Mouse (Mus musculus): ENCODE measurements at regions not wholly inside any gene's neighbourhood (a gene's known extent, or its start where the extent isn't known, plus 50 kb on each side); places are given as distances from the start of the nearest gene placed in this dataset.

- ATAC-seq (ENCODE audit: extremely low read depth, insufficient number of reproducible peaks, low FRiP score, poor library complexity, severe bottlenecking) (peak; percentile 69), DNase-seq (ENCODE audit: low spot score) (no peak)
- TF ChIP-seq GATA2 (IDR thresholded peaks at IDR 0.05; ENCODE audit: borderline replicate concordance, low read depth, low read length) (no peak), CTCF (IDR thresholded peaks at IDR 0.05; ENCODE audit: low read depth, low read length) (no peak), GATA1 (IDR thresholded peaks at IDR 0.05; ENCODE audit: borderline replicate concordance, low read length) (no peak), TAL1 (conservative IDR thresholded peaks at IDR 0.05; ENCODE audit: low read depth, low read length) (no peak), POLR2AphosphoS5 (IDR thresholded peaks at IDR 0.05; ENCODE audit: insufficient replicate concordance, low read depth, low read length) (no peak)
- H3K9me3 ChIP-seq (replicated peaks) = no peaks in the 10 kb centered on the region
- H3K4me1 ChIP-seq (ENCODE audit: insufficient read depth, low read depth, low read length) = no peaks in the 10 kb centered on the region
- H3K4me3 ChIP-seq (ENCODE audit: low read depth, low read length) = no peak overlapping the region
- no peaks in the 10 kb centered on the region for H3K36me3 ChIP-seq (replicated peaks)
- H3K27me3 ChIP-seq (ENCODE audit: insufficient read depth, low read length) = no peaks in the 10 kb centered on the region
These were observed 127.3 kb upstream of the Spin1 start for GRCm38 (mm10) chr13:50973379-50973778.

GRCm38 (mm10) chr13:50975306-50975920 lies 125.3 kb upstream of the Spin1 start:
- H3K36me3 ChIP-seq (replicated peaks) = no peaks in the 10 kb centered on the region
- no peak for TF ChIP-seq CTCF (IDR thresholded peaks at IDR 0.05; ENCODE audit: low read depth, low read length)
- TF ChIP-seq GATA2 (IDR thresholded peaks at IDR 0.05; ENCODE audit: borderline replicate concordance, low read depth, low read length) = no peak
- TF ChIP-seq GATA1 (IDR thresholded peaks at IDR 0.05; ENCODE audit: borderline replicate concordance, low read length) = no peak
- TF ChIP-seq TAL1 (conservative IDR thresholded peaks at IDR 0.05; ENCODE audit: low read depth, low read length) = no peak
- TF ChIP-seq POLR2AphosphoS5 (IDR thresholded peaks at IDR 0.05; ENCODE audit: insufficient replicate concordance, low read depth, low read length) = no peak
- no peaks in the 10 kb centered on the region for H3K27me3 ChIP-seq (ENCODE audit: insufficient read depth, low read length)
- DNase-seq (ENCODE audit: low spot score) (no peak), ATAC-seq (ENCODE audit: extremely low read depth, insufficient number of reproducible peaks, low FRiP score, poor library complexity, severe bottlenecking) (no peak)
- no peaks in the 10 kb centered on the region for H3K4me1 ChIP-seq (ENCODE audit: insufficient read depth, low read depth, low read length)
- H3K9me3 ChIP-seq (replicated peaks) = no peaks in the 10 kb centered on the region
- H3K4me3 ChIP-seq (ENCODE audit: low read depth, low read length) = no peak overlapping the region

DNA sequence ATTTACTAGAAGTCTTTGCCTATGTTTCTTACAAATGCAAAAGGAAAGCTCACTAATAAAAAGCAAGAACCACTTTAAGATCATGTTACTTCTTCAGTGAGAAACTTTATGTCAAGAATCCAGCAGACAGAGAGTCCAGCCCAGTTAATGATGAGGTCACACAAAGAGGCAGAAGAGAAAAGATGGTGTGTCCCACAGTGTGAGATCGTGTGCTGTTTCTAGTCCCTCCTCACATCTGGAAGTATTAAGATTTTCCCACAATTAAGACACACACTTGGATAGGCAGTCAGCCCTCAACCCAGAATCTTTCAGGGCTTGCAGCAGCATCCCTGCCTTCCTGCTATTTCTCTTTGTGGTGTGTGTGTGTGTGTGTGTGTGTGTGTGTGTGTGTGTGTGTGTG lies 118.7 kb upstream of the Spin1 start:
- H3K36me3 ChIP-seq (replicated peaks) = no peaks in the 10 kb centered on the region
- no peak overlapping the region for H3K4me3 ChIP-seq (ENCODE audit: low read depth, low read length)
- TF ChIP-seq CTCF (IDR thresholded peaks at IDR 0.05; ENCODE audit: low read depth, low read length) (no peak), POLR2AphosphoS5 (IDR thresholded peaks at IDR 0.05; ENCODE audit: insufficient replicate concordance, low read depth, low read length) (no peak), TAL1 (conservative IDR thresholded peaks at IDR 0.05; ENCODE audit: low read depth, low read length) (no peak), GATA1 (IDR thresholded peaks at IDR 0.05; ENCODE audit: borderline replicate concordance, low read length) (no peak), GATA2 (IDR thresholded peaks at IDR 0.05; ENCODE audit: borderline replicate concordance, low read depth, low read length) (no peak)
- DNase-seq (ENCODE audit: low spot score) (no peak), ATAC-seq (ENCODE audit: extremely low read depth, insufficient number of reproducible peaks, low FRiP score, poor library complexity, severe bottlenecking) (no peak)
- no peaks in the 10 kb centered on the region for H3K4me1 ChIP-seq (ENCODE audit: insufficient read depth, low read depth, low read length)
- H3K27me3 ChIP-seq (ENCODE audit: insufficient read depth, low read length) = no peaks in the 10 kb centered on the region
- 0 out of 2 replicates have a peak, but pooled peaks cover 4% of the 10 kb centered on the region for H3K9me3 ChIP-seq (replicated peaks)

DNA sequence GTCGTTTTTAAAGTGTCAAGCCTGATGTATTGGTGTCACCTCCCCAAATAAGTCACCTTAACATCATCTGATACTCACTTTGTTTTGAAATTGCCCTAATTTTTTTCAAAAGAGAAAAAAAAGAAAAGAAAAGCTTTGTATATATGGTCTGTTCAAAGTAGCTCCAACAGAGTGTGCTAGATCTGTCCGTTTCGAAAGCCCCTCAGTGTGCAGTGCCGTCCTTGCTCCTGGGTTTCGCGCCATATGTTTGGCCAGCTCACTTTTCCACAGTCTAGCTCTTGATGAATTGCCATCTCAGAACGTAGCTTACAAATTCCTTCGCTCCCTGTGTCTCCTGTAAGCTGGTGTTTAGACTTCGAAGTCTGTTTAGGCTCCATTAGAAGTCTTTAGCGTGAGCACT lies 117.7 kb upstream of the Spin1 start:
- Histone ChIP-seq H3K36me3 (replicated peaks) (no peaks in the 10 kb centered on the region), H3K4me1 (ENCODE audit: insufficient read depth, low read depth, low read length) (no peaks in the 10 kb centered on the region), H3K9me3 (replicated peaks) (peaks cover 4% of the 10 kb centered on the region; the same call in 1 of the 2 replicates), H3K4me3 (ENCODE audit: low read depth, low read length) (no peak overlapping the region), H3K27me3 (ENCODE audit: insufficient read depth, low read length) (no peaks in the 10 kb centered on the region)
- DNase-seq (ENCODE audit: low spot score) (no peak), ATAC-seq (ENCODE audit: extremely low read depth, insufficient number of reproducible peaks, low FRiP score, poor library complexity, severe bottlenecking) (no peak)
- TF ChIP-seq GATA2 (IDR thresholded peaks at IDR 0.05; ENCODE audit: borderline replicate concordance, low read depth, low read length) (no peak), CTCF (IDR thresholded peaks at IDR 0.05; ENCODE audit: low read depth, low read length) (no peak), GATA1 (IDR thresholded peaks at IDR 0.05; ENCODE audit: borderline replicate concordance, low read length) (no peak), TAL1 (conservative IDR thresholded peaks at IDR 0.05; ENCODE audit: low read depth, low read length) (no peak), POLR2AphosphoS5 (IDR thresholded peaks at IDR 0.05; ENCODE audit: insufficient replicate concordance, low read depth, low read length) (no peak)

DNA sequence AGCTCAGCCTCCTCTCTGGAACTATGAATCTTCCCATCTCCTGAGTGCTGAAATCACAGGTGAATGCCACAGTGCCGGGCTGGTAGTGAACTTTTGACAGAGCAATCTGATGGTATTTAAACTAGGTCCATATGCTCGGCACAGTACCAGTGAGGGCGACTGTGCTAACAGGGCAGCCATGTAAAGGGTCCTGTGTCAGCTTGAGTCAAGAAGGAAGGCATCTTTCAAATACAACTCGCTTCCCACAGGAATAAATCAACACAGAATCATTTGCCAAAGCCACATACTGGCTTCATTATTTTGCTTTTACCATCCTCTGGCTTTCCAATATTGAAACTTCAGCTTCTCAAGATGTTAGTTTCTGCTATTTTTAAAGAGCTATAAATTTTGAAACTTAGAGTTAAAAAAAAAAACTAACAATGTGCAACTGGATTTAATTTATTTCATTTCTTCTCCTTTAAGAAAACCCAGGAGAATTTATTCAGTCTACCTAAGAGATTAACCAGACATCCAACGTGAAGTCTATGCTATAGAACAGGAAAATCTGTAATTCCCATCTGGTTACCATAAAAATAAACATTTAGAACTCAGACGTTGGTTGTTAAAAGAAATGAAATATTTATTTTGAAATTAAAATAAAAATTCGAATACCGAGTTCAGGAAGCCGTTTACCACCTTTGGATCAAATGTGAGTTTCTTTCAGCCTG lies 108.8 kb upstream of the Spin1 start:
- ATAC-seq (ENCODE audit: extremely low read depth, insufficient number of reproducible peaks, low FRiP score, poor library complexity, severe bottlenecking) (no peak), DNase-seq (ENCODE audit: low spot score) (no peak)
- Histone ChIP-seq H3K4me1 (ENCODE audit: insufficient read depth, low read depth, low read length) (no peaks in the 10 kb centered on the region), H3K4me3 (ENCODE audit: low read depth, low read length) (no peak overlapping the region), H3K36me3 (replicated peaks) (no peaks in the 10 kb centered on the region), H3K27me3 (ENCODE audit: insufficient read depth, low read length) (no peaks in the 10 kb centered on the region; the same call in 1 of the 2 replicates), H3K9me3 (replicated peaks) (peaks cover 5% of the 10 kb centered on the region)
- TF ChIP-seq POLR2AphosphoS5 (IDR thresholded peaks at IDR 0.05; ENCODE audit: insufficient replicate concordance, low read depth, low read length) = no peak
- TF ChIP-seq CTCF (IDR thresholded peaks at IDR 0.05; ENCODE audit: low read depth, low read length) = no peak
- TF ChIP-seq GATA2 (IDR thresholded peaks at IDR 0.05; ENCODE audit: borderline replicate concordance, low read depth, low read length) = no peak
- TF ChIP-seq GATA1 (IDR thresholded peaks at IDR 0.05; ENCODE audit: borderline replicate concordance, low read length) = no peak
- TF ChIP-seq TAL1 (conservative IDR thresholded peaks at IDR 0.05; ENCODE audit: low read depth, low read length) = no peak

- no peaks in the 10 kb centered on the region for H3K9me3 ChIP-seq (replicated peaks)
- H3K27me3 ChIP-seq (ENCODE audit: insufficient read depth, low read length) = no peaks in the 10 kb centered on the region
- TF ChIP-seq CTCF (IDR thresholded peaks at IDR 0.05; ENCODE audit: low read depth, low read length) (no peak), GATA1 (IDR thresholded peaks at IDR 0.05; ENCODE audit: borderline replicate concordance, low read length) (no peak), GATA2 (IDR thresholded peaks at IDR 0.05; ENCODE audit: borderline replicate concordance, low read depth, low read length) (no peak), TAL1 (conservative IDR thresholded peaks at IDR 0.05; ENCODE audit: low read depth, low read length) (no peak), POLR2AphosphoS5 (IDR thresholded peaks at IDR 0.05; ENCODE audit: insufficient replicate concordance, low read depth, low read length) (no peak)
- no peak for DNase-seq (ENCODE audit: low spot score)
- H3K36me3 ChIP-seq (replicated peaks) = no peaks in the 10 kb centered on the region
- H3K4me1 ChIP-seq (ENCODE audit: insufficient read depth, low read depth, low read length) = no peaks in the 10 kb centered on the region
- ATAC-seq (ENCODE audit: extremely low read depth, insufficient number of reproducible peaks, low FRiP score, poor library complexity, severe bottlenecking) = no peak
- no peak overlapping the region for H3K4me3 ChIP-seq (ENCODE audit: low read depth, low read length)
These were observed 100.9 kb upstream of the Spin1 start for GRCm38 (mm10) chr13:50999738-51000137.
